ENCODE assay signal across 8 mouse cellular contexts in genomic region chr17:50407249-50407990, GRCm38 (mm10).
DNase-seq lines count a peak whose midpoint lies in the region; ATAC-seq lines count a peak whose summit lies in the region.

No protein-coding gene starts in this region.

- intact Hi-C loops in heart, postnatal 36 days (cut with DNase I) = no loop called here

- H3K4me1 ChIP-seq in embryonic facial prominence, embryonic 15.5 days = 0 out of 2 replicates have a peak, but pooled peaks cover 6% of the 10 kb centered on the region

- 0 out of 2 replicates have a peak overlapping the region, but pooled peaks have one; percentile 11 for H3K27ac ChIP-seq in embryonic facial prominence, embryonic 15.5 days (replicated peaks)

- H3K4me2 ChIP-seq in embryonic facial prominence, embryonic 15.5 days (replicated peaks) = 0 out of 2 replicates have a peak overlapping the region, but pooled peaks have one; percentile 4

- no peaks in the 10 kb centered on the region for H3K9me3 ChIP-seq in embryonic facial prominence, embryonic 15.5 days (replicated peaks)

- no peaks in the 10 kb centered on the region for H3K27me3 ChIP-seq in embryonic facial prominence, embryonic 15.5 days

- no peak overlapping the region for H3K9ac ChIP-seq in embryonic facial prominence, embryonic 15.5 days

- 26% methylated on average over 11 of the region's 11 CpGs for WGBS in embryonic facial prominence, embryonic 15.5 days

- peak; percentile 63 for ATAC-seq in embryonic facial prominence, embryonic 15.5 days (ENCODE audit: insufficient number of reproducible peaks, low FRiP score, low TSS enrichment, low read depth)

- H3K36me3 ChIP-seq in embryonic facial prominence, embryonic 15.5 days = no peaks in the 10 kb centered on the region

- peak; percentile 91 for DNase-seq in right cerebral cortex, adult 18-20 months
- DNase-seq in right cerebral cortex, postnatal 4 days = no peak
- DNase-seq in left cerebral cortex, adult 8-10 months (ENCODE audit: low spot score in 2 of 2) = peak; percentile 29 to 82
- peak; percentile 92 for DNase-seq in telencephalon, adult 2 months (ENCODE audit: low read depth, low spot score)
- no peak for DNase-seq in spleen, postnatal 14 days (ENCODE audit: low spot score in 2 of 2)
- no peak for DNase-seq in liver
- no peak for DNase-seq in heart, postnatal 36 days

- no peak overlapping the region for H3K4me3 ChIP-seq in embryonic facial prominence, embryonic 15.5 days (replicated peaks)

Comparison
In these comparisons a context has a peak if more than half of its experiments do, and no peak if none do; other contexts are left out.
1. DNase-seq: peak in right cerebral cortex, adult 18-20 months (single experiment), left cerebral cortex, adult 8-10 months (2 of 2) and telencephalon, adult 2 months (single experiment); none in right cerebral cortex, postnatal 4 days (single experiment), spleen, postnatal 14 days (0 of 2), liver (single experiment) and heart, postnatal 36 days (0 of 2).